Mouse (Mus musculus): ENCODE data around the gene Mccc1. TPM values are rescaled to one million over a fixed set of nuclear protein-coding genes. Genes with fewer than 3 reads are reported as not detected.

Gene Mccc1
- polyA plus RNA-seq, 1 experiment from 2014 or later, result 47.5 TPM

DNA sequence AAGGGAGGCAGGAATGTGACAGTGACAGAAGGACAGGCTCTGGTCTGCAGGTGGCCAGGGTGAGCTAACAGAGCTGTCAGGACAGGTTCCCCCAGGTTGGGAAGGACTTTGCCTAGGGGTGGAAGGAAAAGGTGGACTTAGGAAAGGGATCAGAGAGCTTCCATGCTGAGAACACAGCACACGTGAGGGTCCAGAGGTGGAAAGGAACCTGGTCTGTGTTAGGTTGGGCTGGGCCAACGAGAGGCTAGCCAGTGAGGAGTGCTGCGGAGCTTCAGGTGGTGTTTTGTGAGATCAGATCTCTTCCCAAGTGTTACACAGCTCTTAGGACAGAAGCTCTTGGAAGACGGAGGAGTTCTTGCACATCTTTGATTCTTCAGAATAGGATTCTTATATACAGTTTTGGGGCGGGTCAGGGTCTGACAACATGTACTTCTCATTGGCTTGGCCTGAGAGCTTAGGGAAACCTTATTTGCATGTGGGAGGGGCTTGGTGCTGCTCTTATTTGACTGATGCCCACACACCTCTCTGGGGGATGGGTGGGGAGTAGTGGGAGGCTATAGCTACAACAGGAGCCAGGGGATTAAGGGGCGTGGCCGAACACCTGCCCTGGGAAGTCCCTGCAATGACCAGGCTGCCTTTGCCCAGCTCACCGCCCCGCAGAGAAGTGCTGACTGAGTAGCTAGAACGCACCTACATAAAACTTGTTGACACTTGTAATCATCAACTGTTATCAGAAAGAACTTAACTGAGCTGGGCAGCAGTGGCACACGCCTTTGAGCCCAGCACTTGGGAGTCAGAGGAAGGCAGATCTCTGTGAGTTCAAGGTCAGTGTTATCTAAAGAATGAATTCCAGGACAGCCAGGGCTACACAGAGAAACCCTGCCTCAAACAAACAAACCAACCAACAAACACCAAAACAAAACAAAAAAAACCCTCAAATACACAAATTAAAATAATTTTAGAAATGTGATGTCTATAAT, 5.6 kb downstream of the Mccc1 start:
- H3K27ac ChIP-seq (replicated peaks), result peak overlapping the region; percentile 46
- peak; percentile 58; the same call in 1 of the 2 replicates for ATAC-seq (ENCODE audit: extremely low read depth, insufficient number of reproducible peaks, low FRiP score, low TSS enrichment)
- no peaks in the 10 kb centered on the region for H3K27me3 ChIP-seq (replicated peaks)
- H3K9ac ChIP-seq, result no peak overlapping the region
- 0 out of 2 replicates have a peak overlapping the region, but pooled peaks have one; percentile 7 for H3K4me2 ChIP-seq
- WGBS, result 49% methylated on average over 11 of the region's 11 CpGs
- H3K4me1 ChIP-seq, result peaks cover 36% of the 10 kb centered on the region
- peaks cover 38% of the 10 kb centered on the region for H3K36me3 ChIP-seq
- H3K9me3 ChIP-seq, result no peaks in the 10 kb centered on the region
- H3K4me3 ChIP-seq, result no peak overlapping the region

DNA sequence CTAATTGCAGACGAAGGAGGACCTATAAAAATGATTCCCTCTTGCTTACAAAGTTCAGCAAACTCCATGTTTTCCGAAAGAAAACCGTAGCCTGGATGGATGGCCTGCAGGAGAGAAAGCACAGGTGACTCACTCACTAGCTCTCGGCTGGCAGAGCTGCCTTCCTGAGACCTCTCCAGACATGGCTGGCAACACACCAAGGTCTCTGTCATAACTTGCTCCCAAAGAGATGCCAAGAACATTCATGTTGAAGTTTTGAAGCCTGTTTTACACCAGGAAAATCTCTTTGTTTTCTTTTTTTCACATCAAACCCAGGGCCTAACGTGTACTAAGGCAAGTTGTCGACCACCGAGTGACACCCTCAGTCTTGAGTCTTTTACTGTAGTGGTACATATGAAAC, 9.8 kb downstream of the Mccc1 start:
- Histone ChIP-seq H3K27me3 (replicated peaks) (no peaks in the 10 kb centered on the region), H3K4me1 (peaks cover 18% of the 10 kb centered on the region), H3K27ac (replicated peaks) (no peak overlapping the region), H3K4me2 (no peak overlapping the region), H3K9me3 (no peaks in the 10 kb centered on the region), H3K4me3 (no peak overlapping the region), H3K9ac (no peak overlapping the region), H3K36me3 (peaks cover 77% of the 10 kb centered on the region)
- no peak for ATAC-seq (ENCODE audit: extremely low read depth, insufficient number of reproducible peaks, low FRiP score, low TSS enrichment)
- WGBS, result 85% methylated on average over 7 of the region's 7 CpGs

GRCm38 (mm10) chr3:35988031-35988430, 12.4 kb downstream of the Mccc1 start:
- H3K4me3 ChIP-seq, result no peak overlapping the region
- H3K9me3 ChIP-seq, result no peaks in the 10 kb centered on the region
- no peaks in the 10 kb centered on the region for H3K27me3 ChIP-seq (replicated peaks)
- no peak overlapping the region for H3K27ac ChIP-seq (replicated peaks)
- ATAC-seq (ENCODE audit: extremely low read depth, insufficient number of reproducible peaks, low FRiP score, low TSS enrichment), result no peak
- H3K36me3 ChIP-seq, result peaks cover 87% of the 10 kb centered on the region
- H3K9ac ChIP-seq, result no peak overlapping the region
- WGBS, result 87% methylated on average over 6 of the region's 6 CpGs
- H3K4me2 ChIP-seq, result no peak overlapping the region
- no peaks in the 10 kb centered on the region for H3K4me1 ChIP-seq

- H3K4me1 ChIP-seq, result no peaks in the 10 kb centered on the region
- no peaks in the 10 kb centered on the region for H3K9me3 ChIP-seq
- H3K4me2 ChIP-seq, result no peak overlapping the region
- 66% methylated on average over 6 of the region's 6 CpGs for WGBS
- H3K4me3 ChIP-seq, result no peak overlapping the region
- H3K27me3 ChIP-seq (replicated peaks), result no peaks in the 10 kb centered on the region
- no peak for ATAC-seq (ENCODE audit: extremely low read depth, insufficient number of reproducible peaks, low FRiP score, low TSS enrichment)
- H3K36me3 ChIP-seq, result peaks cover 91% of the 10 kb centered on the region
- no peak overlapping the region; the same call in 1 of the 2 replicates for H3K27ac ChIP-seq (replicated peaks)
- H3K9ac ChIP-seq, result no peak overlapping the region
Observed at GRCm38 (mm10) chr3:35986266-35986665, 14.2 kb downstream of the Mccc1 start.

DNA sequence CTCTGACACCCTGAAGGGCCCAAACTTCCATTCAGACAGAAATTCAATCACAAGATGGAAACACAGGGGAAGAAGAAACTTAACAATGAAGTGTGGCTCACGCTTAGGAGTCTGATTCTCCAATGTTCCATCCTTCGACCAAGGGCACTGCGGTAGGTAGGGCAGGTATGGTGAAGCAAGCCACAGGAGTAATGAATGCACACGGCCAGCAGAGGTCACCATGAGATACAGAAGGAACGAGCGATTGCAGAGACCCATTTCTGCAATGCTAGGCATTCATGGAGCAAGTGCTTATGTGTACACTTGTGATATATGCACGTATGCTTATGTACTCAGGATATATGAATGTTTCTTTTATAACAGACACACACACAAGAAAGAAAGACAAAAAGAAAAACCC, 26.9 kb downstream of the Mccc1 start:
- Histone ChIP-seq H3K27me3 (replicated peaks) (no peaks in the 10 kb centered on the region), H3K9me3 (no peaks in the 10 kb centered on the region), H3K4me1 (peaks cover 5% of the 10 kb centered on the region), H3K4me3 (no peak overlapping the region), H3K27ac (replicated peaks) (no peak overlapping the region), H3K36me3 (peaks cover 82% of the 10 kb centered on the region), H3K9ac (no peak overlapping the region), H3K4me2 (no peak overlapping the region)
- no peak for ATAC-seq (ENCODE audit: extremely low read depth, insufficient number of reproducible peaks, low FRiP score, low TSS enrichment)
- 63% methylated on average over 7 of the region's 7 CpGs for WGBS

- no peak overlapping the region for H3K9ac ChIP-seq
- H3K4me3 ChIP-seq, result no peak overlapping the region
- no peaks in the 10 kb centered on the region for H3K9me3 ChIP-seq
- H3K27me3 ChIP-seq (replicated peaks), result no peaks in the 10 kb centered on the region
- ATAC-seq (ENCODE audit: extremely low read depth, insufficient number of reproducible peaks, low FRiP score, low TSS enrichment), result no peak
- no peak overlapping the region for H3K4me2 ChIP-seq
- no peak overlapping the region for H3K27ac ChIP-seq (replicated peaks)
- H3K36me3 ChIP-seq, result peaks cover 81% of the 10 kb centered on the region
- 78% methylated on average over 4 of the region's 4 CpGs for whole genome bisulfite sequencing
- H3K4me1 ChIP-seq, result peaks cover 2% of the 10 kb centered on the region
Observed at GRCm38 (mm10) chr3:35972985-35973384, 27.5 kb downstream of the Mccc1 start.

- H3K36me3 ChIP-seq, result peaks cover 83% of the 10 kb centered on the region
- no peak for ATAC-seq (ENCODE audit: extremely low read depth, insufficient number of reproducible peaks, low FRiP score, low TSS enrichment)
- H3K4me1 ChIP-seq, result no peaks in the 10 kb centered on the region
- no peak overlapping the region for H3K27ac ChIP-seq (replicated peaks)
- WGBS, result 90% methylated on average over 12 of the region's 12 CpGs
- no peak overlapping the region for H3K4me2 ChIP-seq
- no peaks in the 10 kb centered on the region for H3K9me3 ChIP-seq
- H3K4me3 ChIP-seq, result no peak overlapping the region
- no peak overlapping the region for H3K9ac ChIP-seq
- no peaks in the 10 kb centered on the region for H3K27me3 ChIP-seq (replicated peaks)
Observed at GRCm38 (mm10) chr3:35971149-35971548, 29.3 kb downstream of the Mccc1 start.

DNA sequence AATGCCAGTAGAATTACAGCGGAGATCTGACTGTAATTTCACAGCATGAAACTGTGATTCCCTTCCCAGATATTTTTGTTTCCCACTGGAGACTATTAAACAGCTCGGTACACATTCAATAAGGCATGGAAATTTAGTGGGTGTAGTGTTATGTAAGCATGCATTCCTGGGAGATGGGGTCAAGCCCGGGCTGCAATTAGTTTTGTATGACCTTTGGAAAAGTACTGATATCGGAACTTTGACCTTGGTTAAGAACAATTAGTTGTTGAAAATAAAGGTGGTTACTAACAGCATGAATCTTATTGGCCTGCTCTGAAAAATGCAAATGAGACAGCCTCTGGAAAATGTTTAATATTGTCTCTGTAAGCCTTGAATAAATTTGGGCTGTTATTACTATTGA, 30.0 kb downstream of the Mccc1 start:
- Histone ChIP-seq H3K27ac (replicated peaks) (no peak overlapping the region), H3K4me3 (no peak overlapping the region), H3K4me1 (no peaks in the 10 kb centered on the region), H3K9ac (no peak overlapping the region), H3K27me3 (replicated peaks) (no peaks in the 10 kb centered on the region), H3K4me2 (no peak overlapping the region), H3K9me3 (no peaks in the 10 kb centered on the region), H3K36me3 (peaks cover 80% of the 10 kb centered on the region)
- no peak for ATAC-seq (ENCODE audit: extremely low read depth, insufficient number of reproducible peaks, low FRiP score, low TSS enrichment)
- 85% methylated on average over 4 of the region's 4 CpGs for WGBS

- peaks cover 74% of the 10 kb centered on the region for H3K36me3 ChIP-seq
- H3K27me3 ChIP-seq (replicated peaks), result no peaks in the 10 kb centered on the region
- H3K4me1 ChIP-seq, result no peaks in the 10 kb centered on the region
- H3K9ac ChIP-seq, result no peak overlapping the region
- WGBS, result 87% methylated on average over 8 of the region's 8 CpGs
- no peak overlapping the region for H3K27ac ChIP-seq (replicated peaks)
- no peaks in the 10 kb centered on the region for H3K9me3 ChIP-seq
- ATAC-seq (ENCODE audit: extremely low read depth, insufficient number of reproducible peaks, low FRiP score, low TSS enrichment), result no peak
- H3K4me3 ChIP-seq, result no peak overlapping the region
- no peak overlapping the region for H3K4me2 ChIP-seq
Observed at GRCm38 (mm10) chr3:35967366-35967921, 33.0 kb downstream of the Mccc1 start.

GRCm38 (mm10) chr3:35966493-35966892, 34.0 kb downstream of the Mccc1 start:
- no peaks in the 10 kb centered on the region for H3K4me1 ChIP-seq
- ATAC-seq (ENCODE audit: extremely low read depth, insufficient number of reproducible peaks, low FRiP score, low TSS enrichment), result no peak
- no peak overlapping the region for H3K9ac ChIP-seq
- 66% methylated on average over 2 of the region's 2 CpGs for whole genome bisulfite sequencing
- no peak overlapping the region for H3K27ac ChIP-seq (replicated peaks)
- H3K4me3 ChIP-seq, result no peak overlapping the region
- H3K36me3 ChIP-seq, result peaks cover 73% of the 10 kb centered on the region
- H3K27me3 ChIP-seq (replicated peaks), result no peaks in the 10 kb centered on the region
- H3K9me3 ChIP-seq, result no peaks in the 10 kb centered on the region
- no peak overlapping the region for H3K4me2 ChIP-seq

DNA sequence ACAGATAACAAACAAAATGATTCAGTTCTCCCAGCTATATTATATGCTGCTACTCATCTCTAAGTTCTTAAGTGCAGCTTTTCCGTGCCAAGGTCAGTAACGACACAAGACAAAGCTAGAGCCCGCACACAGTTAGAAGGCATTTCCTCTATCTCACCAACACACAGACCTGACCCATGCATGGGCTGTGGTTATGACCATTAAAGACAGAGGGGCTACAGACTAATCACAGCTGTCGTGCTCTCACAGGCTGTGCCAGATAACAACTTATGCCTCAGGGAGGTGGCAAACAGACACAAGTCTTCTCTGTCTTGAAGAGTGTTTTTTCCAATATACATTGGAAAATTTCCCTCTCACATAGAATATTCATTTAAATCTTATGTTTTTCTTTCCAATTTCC, 35.5 kb downstream of the Mccc1 start:
- no peaks in the 10 kb centered on the region for H3K4me1 ChIP-seq
- no peak overlapping the region for H3K4me3 ChIP-seq
- H3K4me2 ChIP-seq, result no peak overlapping the region
- peaks cover 75% of the 10 kb centered on the region for H3K36me3 ChIP-seq
- H3K27me3 ChIP-seq (replicated peaks), result no peaks in the 10 kb centered on the region
- no peak for ATAC-seq (ENCODE audit: extremely low read depth, insufficient number of reproducible peaks, low FRiP score, low TSS enrichment)
- no peak overlapping the region for H3K9ac ChIP-seq
- 61% methylated on average over 4 of the region's 4 CpGs for WGBS
- H3K9me3 ChIP-seq, result no peaks in the 10 kb centered on the region
- no peak overlapping the region for H3K27ac ChIP-seq (replicated peaks)

All from heart, embryonic 13.5 days (tissue).